Mouse (Mus musculus): ENCODE data around the gene Npr1. TPM values are rescaled to one million over a fixed set of nuclear protein-coding genes. Genes with fewer than 3 reads are reported as not detected.

The Npr1 gene
- polyA plus RNA-seq, 1 experiment from 2014 or later: 3.0 TPM

Other genes starting within 250 kb of the Npr1 start
- gene Jtb, start 234.3 kb downstream of the Npr1 start, polyA plus RNA-seq (2016; fragmentation: Nextera tagmentation; extraction: Ambion mirVana): 91.4 and 95.7 TPM in 2 replicates
- 4.2 and 4.3 TPM in 2 replicates for gene Creb3l4, start 222.4 kb downstream of the Npr1 start, polyA plus RNA-seq (2016; fragmentation: Nextera tagmentation; extraction: Ambion mirVana)
- 62.5 and 65.3 TPM in 2 replicates for gene Slc39a1, start 217.7 kb downstream of the Npr1 start, polyA plus RNA-seq (2016; fragmentation: Nextera tagmentation; extraction: Ambion mirVana)
- gene Crtc2, start 211.7 kb downstream of the Npr1 start, polyA plus RNA-seq (2016; fragmentation: Nextera tagmentation; extraction: Ambion mirVana): 20.8 and 28.4 TPM in 2 replicates
- 5.7 and 7.1 TPM in 2 replicates for gene Dennd4b, start 200.7 kb downstream of the Npr1 start, polyA plus RNA-seq (2016; fragmentation: Nextera tagmentation; extraction: Ambion mirVana)
- 15.3 and 17.9 TPM in 2 replicates for gene Gatad2b, start 172.7 kb downstream of the Npr1 start, polyA plus RNA-seq (2016; fragmentation: Nextera tagmentation; extraction: Ambion mirVana)
- gene Slc27a3, start 75.9 kb downstream of the Npr1 start, polyA plus RNA-seq (2016; fragmentation: Nextera tagmentation; extraction: Ambion mirVana): 28.5 and 29.1 TPM in 2 replicates
- gene Ints3, start 32.2 kb downstream of the Npr1 start, polyA plus RNA-seq (2016; fragmentation: Nextera tagmentation; extraction: Ambion mirVana): 37.6 and 39.7 TPM in 2 replicates
- 315 and 340 TPM in 2 replicates for gene Ilf2, start 10.3 kb upstream of the Npr1 start, polyA plus RNA-seq (2016; fragmentation: Nextera tagmentation; extraction: Ambion mirVana)
- gene Snapin, start 25.2 kb upstream of the Npr1 start, polyA plus RNA-seq (2016; fragmentation: Nextera tagmentation; extraction: Ambion mirVana): 60.9 and 69.1 TPM in 2 replicates
- 174 and 182 TPM in 2 replicates for gene Chtop, start 43.6 kb upstream of the Npr1 start, polyA plus RNA-seq (2016; fragmentation: Nextera tagmentation; extraction: Ambion mirVana)
- 7.5 and 7.7 TPM in 2 replicates for gene S100a1, start 48.5 kb upstream of the Npr1 start, polyA plus RNA-seq (2016; fragmentation: Nextera tagmentation; extraction: Ambion mirVana)
- gene S100a13, start 48.6 kb upstream of the Npr1 start, polyA plus RNA-seq (2016; fragmentation: Nextera tagmentation; extraction: Ambion mirVana): 11.7 and 13.1 TPM in 2 replicates
- not detected in 2 replicates for gene S100a14, start 61.0 kb upstream of the Npr1 start, polyA plus RNA-seq (2016; fragmentation: Nextera tagmentation; extraction: Ambion mirVana)
- gene S100a16, start 71.4 kb upstream of the Npr1 start, polyA plus RNA-seq (2016; fragmentation: Nextera tagmentation; extraction: Ambion mirVana): 46.6 and 47.9 TPM in 2 replicates
- 0.24 and 0.27 TPM in 2 replicates for gene S100a3, start 94.7 kb upstream of the Npr1 start, polyA plus RNA-seq (2016; fragmentation: Nextera tagmentation; extraction: Ambion mirVana)
- gene S100a2, start 124.4 kb upstream of the Npr1 start, polyA plus RNA-seq (2016; fragmentation: Nextera tagmentation; extraction: Ambion mirVana): not detected in 2 replicates
- gene Gm42674, start 136.0 kb upstream of the Npr1 start, polyA plus RNA-seq (2016; fragmentation: Nextera tagmentation; extraction: Ambion mirVana): not detected in 2 replicates
- not detected in 2 replicates for gene S100a4, start 137.9 kb upstream of the Npr1 start, polyA plus RNA-seq (2016; fragmentation: Nextera tagmentation; extraction: Ambion mirVana)
- not detected in 2 replicates for gene S100a5, start 142.7 kb upstream of the Npr1 start, polyA plus RNA-seq (2016; fragmentation: Nextera tagmentation; extraction: Ambion mirVana)
- gene S100a6, start 147.0 kb upstream of the Npr1 start, polyA plus RNA-seq (2016; fragmentation: Nextera tagmentation; extraction: Ambion mirVana): 14.4 and 18.3 TPM in 2 replicates
- not detected in 2 replicates for gene S100a7a, start 188.2 kb upstream of the Npr1 start, polyA plus RNA-seq (2016; fragmentation: Nextera tagmentation; extraction: Ambion mirVana)
- gene S100a8, start 203.1 kb upstream of the Npr1 start, polyA plus RNA-seq (2016; fragmentation: Nextera tagmentation; extraction: Ambion mirVana): not detected in 2 replicates
- not detected in 2 replicates for gene S100a9, start 229.9 kb upstream of the Npr1 start, polyA plus RNA-seq (2016; fragmentation: Nextera tagmentation; extraction: Ambion mirVana)

All from hindbrain, embryonic 10.5 days (tissue).